Mouse (Mus musculus): ENCODE results near the gene Anxa9. TPM values are rescaled to one million over a fixed set of nuclear protein-coding genes. Genes with fewer than 3 reads are reported as not detected.
A peak's percentile ranks its signal among the peaks of the same experiment; 100 is the strongest.

The Anxa9 gene
- polyA plus RNA-seq, 1 experiment: 1.5 TPM

DNA sequence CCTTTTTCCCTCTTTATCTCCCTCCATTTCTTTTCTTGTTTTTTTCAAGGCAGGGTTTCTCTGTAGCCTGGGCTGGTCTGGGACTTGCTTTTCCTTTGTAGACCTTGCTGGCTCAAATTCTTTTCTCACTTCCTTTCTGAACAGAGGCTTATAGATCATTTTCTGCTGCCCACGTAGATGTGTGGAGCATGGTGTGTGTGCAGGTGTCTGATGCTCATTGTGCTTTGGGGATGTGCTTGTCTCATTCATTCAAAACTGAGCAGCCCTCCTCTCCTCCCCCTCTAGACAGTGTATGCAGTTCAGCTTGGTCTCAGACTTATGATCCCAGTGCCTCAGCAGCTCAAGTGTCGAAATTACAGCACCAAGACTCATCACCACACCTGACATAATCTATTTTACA is 12.1 kb upstream of the Anxa9 start:
- DNase-seq: no peak
- WGBS: 47% methylated on average over 2 of the region's 2 CpGs
- no peak overlapping the region for H3K27ac ChIP-seq (ENCODE audit: control insufficient read depth, insufficient read depth, low read length)

DNA sequence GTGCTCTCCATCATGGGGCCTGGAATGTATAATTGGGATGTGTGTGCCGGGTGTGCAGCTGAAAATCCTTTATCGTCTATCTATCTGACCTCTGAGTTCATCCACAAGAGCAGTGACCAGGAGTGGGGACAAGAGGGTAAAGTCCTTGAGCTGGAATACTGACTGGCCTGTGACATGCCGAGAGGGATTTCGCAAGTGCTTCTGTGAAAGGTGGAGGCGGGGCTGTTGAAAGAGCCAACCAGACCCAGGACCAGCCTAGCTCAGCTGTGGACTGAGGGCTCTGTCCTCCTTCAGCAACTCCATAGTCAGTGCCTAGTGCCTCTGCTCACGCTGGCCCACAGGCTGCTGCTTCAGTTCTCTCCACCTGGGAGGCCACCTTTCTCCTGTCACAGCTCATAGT is 11.6 kb upstream of the Anxa9 start:
- no peak for DNase-seq
- no peak overlapping the region for H3K4me3 ChIP-seq (ENCODE audit: control insufficient read depth, insufficient read depth, low read length)
- TF ChIP-seq CTCF (IDR thresholded peaks at IDR 0.05; ENCODE audit: borderline replicate concordance, control insufficient read depth, extremely low read depth, insufficient read depth, low read length, poor library complexity) (no peak), POLR2A (IDR thresholded peaks at IDR 0.05; ENCODE audit: control insufficient read depth, extremely low read depth, insufficient read depth, low read length, poor library complexity) (no peak)
- WGBS: 94% methylated on average over 6 of the region's 6 CpGs
- peaks cover 37% of the 10 kb centered on the region for H3K36me3 ChIP-seq (ENCODE audit: control insufficient read depth, insufficient read depth, low read length)
- H3K27ac ChIP-seq (ENCODE audit: control insufficient read depth, insufficient read depth, low read length): no peak overlapping the region
- peaks cover 19% of the 10 kb centered on the region for H3K4me1 ChIP-seq (replicated peaks; ENCODE audit: control insufficient read depth, insufficient read depth, low read length)
- H3K27me3 ChIP-seq (ENCODE audit: control insufficient read depth, insufficient read depth, low read length): no peaks in the 10 kb centered on the region

More for the DNA sequence above, 12.1 kb upstream of the Anxa9 start:
- no peak for TF ChIP-seq POLR2A (IDR thresholded peaks at IDR 0.05; ENCODE audit: control insufficient read depth, extremely low read depth, insufficient read depth, low read length, poor library complexity)
- no peak for TF ChIP-seq CTCF (IDR thresholded peaks at IDR 0.05; ENCODE audit: borderline replicate concordance, control insufficient read depth, extremely low read depth, insufficient read depth, low read length, poor library complexity)
- Histone ChIP-seq H3K27me3 (ENCODE audit: control insufficient read depth, insufficient read depth, low read length) (no peaks in the 10 kb centered on the region), H3K4me3 (ENCODE audit: control insufficient read depth, insufficient read depth, low read length) (no peak overlapping the region), H3K4me1 (replicated peaks; ENCODE audit: control insufficient read depth, insufficient read depth, low read length) (peaks cover 19% of the 10 kb centered on the region), H3K36me3 (ENCODE audit: control insufficient read depth, insufficient read depth, low read length) (peaks cover 42% of the 10 kb centered on the region)

DNA sequence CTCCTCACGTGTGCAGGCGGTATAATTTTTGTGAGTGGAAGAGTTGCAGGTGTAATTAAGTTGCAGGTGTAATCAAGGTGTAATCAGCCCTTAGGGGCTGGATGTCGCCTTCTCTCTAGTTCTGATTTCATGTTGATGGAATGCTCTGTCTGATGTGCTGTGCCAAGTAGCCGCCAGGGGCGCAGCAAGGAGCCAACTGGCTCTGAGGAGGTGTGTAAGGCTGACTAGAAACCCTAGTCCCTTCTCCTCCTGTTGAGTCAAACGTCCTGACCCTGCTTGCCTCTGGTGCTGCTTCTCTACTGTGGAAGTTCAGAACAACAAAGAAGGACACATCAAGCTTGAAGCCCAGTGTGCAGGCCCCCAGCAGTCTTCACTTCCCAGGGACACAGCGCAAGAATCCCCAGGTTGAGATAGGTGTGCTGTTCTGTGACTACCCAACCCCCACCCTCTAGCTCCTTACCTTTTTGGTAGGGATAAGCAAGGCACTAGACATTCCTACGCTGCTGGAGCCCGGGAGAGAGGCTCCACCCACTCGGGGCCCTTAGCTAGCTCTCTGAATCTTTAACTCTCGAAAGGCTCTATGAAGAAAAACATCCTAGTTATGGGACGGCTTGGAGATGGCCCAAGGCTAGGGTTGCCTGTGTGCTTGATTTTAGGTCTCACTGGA is 10.6 kb upstream of the Anxa9 start:
- Histone ChIP-seq H3K4me3 (ENCODE audit: control insufficient read depth, insufficient read depth, low read length) (no peak overlapping the region), H3K4me1 (replicated peaks; ENCODE audit: control insufficient read depth, insufficient read depth, low read length) (peaks cover 21% of the 10 kb centered on the region), H3K27me3 (ENCODE audit: control insufficient read depth, insufficient read depth, low read length) (no peaks in the 10 kb centered on the region), H3K36me3 (ENCODE audit: control insufficient read depth, insufficient read depth, low read length) (peaks cover 27% of the 10 kb centered on the region), H3K27ac (ENCODE audit: control insufficient read depth, insufficient read depth, low read length) (no peak overlapping the region)
- peak; percentile 74 for DNase-seq
- 51% methylated on average over 12 of the region's 12 CpGs for WGBS
- TF ChIP-seq POLR2A (IDR thresholded peaks at IDR 0.05; ENCODE audit: control insufficient read depth, extremely low read depth, insufficient read depth, low read length, poor library complexity): no peak
- TF ChIP-seq CTCF (IDR thresholded peaks at IDR 0.05; ENCODE audit: borderline replicate concordance, control insufficient read depth, extremely low read depth, insufficient read depth, low read length, poor library complexity): peak; percentile 80

DNA sequence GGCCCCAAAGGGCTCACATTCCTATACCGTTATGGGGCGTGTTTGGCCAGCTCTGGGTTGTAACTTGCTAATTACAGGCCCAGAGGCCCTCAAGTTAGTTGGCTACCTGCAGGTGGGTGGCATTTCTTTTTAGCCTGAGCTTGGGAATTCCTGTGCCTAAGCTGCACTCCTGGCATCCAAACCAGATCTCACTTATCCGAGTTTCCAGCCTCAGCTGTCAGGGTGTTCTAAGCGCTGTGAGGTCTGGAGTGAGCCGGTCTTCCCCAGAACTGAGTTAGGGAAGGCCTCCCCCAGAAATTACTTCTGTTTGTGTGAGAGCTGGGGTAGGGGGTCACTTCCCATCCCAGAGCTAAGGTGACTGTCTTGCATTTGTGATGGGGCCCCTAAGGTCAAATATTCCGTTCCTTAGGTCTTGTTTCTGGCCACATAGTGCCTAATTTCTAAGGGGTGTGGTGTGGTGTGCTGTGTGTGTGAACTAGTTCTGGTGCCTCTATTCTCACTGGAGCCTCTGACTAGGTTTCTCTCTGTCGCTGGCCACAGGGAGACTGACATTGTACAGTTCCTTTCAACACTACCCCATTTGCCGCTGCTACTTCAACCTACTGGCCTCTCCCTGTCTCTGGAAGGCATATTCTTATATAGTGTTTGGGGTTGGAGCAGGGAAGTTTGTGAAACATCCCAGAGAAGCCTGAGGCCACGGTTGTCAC is 9.0 kb upstream of the Anxa9 start:
- no peak for TF ChIP-seq CTCF (IDR thresholded peaks at IDR 0.05; ENCODE audit: borderline replicate concordance, control insufficient read depth, extremely low read depth, insufficient read depth, low read length, poor library complexity)
- TF ChIP-seq POLR2A (IDR thresholded peaks at IDR 0.05; ENCODE audit: control insufficient read depth, extremely low read depth, insufficient read depth, low read length, poor library complexity): no peak
- Histone ChIP-seq H3K36me3 (ENCODE audit: control insufficient read depth, insufficient read depth, low read length) (peaks cover 12% of the 10 kb centered on the region), H3K27ac (ENCODE audit: control insufficient read depth, insufficient read depth, low read length) (no peak overlapping the region), H3K4me3 (ENCODE audit: control insufficient read depth, insufficient read depth, low read length) (peak overlapping the region; percentile 74), H3K27me3 (ENCODE audit: control insufficient read depth, insufficient read depth, low read length) (no peaks in the 10 kb centered on the region), H3K4me1 (replicated peaks; ENCODE audit: control insufficient read depth, insufficient read depth, low read length) (peaks cover 23% of the 10 kb centered on the region)
- DNase-seq: no peak
- WGBS: 15% methylated on average over 9 of the region's 9 CpGs

DNA sequence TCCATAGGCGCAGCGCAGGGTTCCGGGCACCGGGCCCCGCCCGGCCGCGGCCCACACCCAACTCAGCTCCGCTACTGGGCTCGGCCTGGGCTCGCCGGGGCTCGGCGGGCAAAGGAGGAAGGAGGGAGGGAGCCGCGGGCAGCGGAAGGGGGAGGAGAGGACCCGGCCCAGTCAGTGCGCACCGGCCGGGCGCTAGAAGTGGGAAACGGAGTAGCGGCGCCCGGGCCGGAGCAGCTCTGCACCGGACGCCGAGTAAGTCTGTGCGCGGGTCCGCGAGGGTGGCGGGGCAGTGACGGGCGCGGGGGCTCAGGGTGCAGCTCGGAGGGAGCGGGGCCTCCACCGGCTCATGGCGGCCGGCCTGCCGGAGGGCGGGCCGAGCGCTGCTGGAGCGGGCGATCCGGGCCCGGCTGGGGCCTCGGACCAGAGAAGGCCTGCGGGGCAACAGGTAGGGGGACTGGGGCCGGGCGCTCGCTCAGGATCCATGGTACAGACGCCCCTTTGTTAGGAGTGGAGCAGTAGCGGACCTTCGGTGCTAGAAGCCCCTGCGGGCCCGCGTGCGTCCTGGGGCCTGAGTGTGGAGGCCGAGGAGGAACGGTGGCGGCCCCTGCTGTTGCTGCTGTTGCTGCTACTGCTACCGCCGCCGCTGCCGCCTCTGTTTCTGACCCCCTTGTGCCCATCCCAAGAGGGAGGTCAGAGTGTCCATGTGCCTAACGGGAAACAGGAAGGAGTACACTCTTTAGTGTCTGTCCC is 8.3 kb upstream of the Anxa9 start:
- peak; percentile 93 for DNase-seq
- no peaks in the 10 kb centered on the region for H3K27me3 ChIP-seq (ENCODE audit: control insufficient read depth, insufficient read depth, low read length)
- H3K4me1 ChIP-seq (replicated peaks; ENCODE audit: control insufficient read depth, insufficient read depth, low read length): peaks cover 23% of the 10 kb centered on the region
- no peak overlapping the region for H3K27ac ChIP-seq (ENCODE audit: control insufficient read depth, insufficient read depth, low read length)
- TF ChIP-seq POLR2A (IDR thresholded peaks at IDR 0.05; ENCODE audit: control insufficient read depth, extremely low read depth, insufficient read depth, low read length, poor library complexity): peak; percentile 56
- TF ChIP-seq CTCF (IDR thresholded peaks at IDR 0.05; ENCODE audit: borderline replicate concordance, control insufficient read depth, extremely low read depth, insufficient read depth, low read length, poor library complexity): peak; percentile 44; the same call in 1 of the 2 replicates
- H3K4me3 ChIP-seq (ENCODE audit: control insufficient read depth, insufficient read depth, low read length): peak overlapping the region; percentile 74
- peaks cover 4% of the 10 kb centered on the region; the same call in 1 of the 2 replicates for H3K36me3 ChIP-seq (ENCODE audit: control insufficient read depth, insufficient read depth, low read length)
- under 1% methylated on average over 71 of the region's 71 CpGs for WGBS

DNA sequence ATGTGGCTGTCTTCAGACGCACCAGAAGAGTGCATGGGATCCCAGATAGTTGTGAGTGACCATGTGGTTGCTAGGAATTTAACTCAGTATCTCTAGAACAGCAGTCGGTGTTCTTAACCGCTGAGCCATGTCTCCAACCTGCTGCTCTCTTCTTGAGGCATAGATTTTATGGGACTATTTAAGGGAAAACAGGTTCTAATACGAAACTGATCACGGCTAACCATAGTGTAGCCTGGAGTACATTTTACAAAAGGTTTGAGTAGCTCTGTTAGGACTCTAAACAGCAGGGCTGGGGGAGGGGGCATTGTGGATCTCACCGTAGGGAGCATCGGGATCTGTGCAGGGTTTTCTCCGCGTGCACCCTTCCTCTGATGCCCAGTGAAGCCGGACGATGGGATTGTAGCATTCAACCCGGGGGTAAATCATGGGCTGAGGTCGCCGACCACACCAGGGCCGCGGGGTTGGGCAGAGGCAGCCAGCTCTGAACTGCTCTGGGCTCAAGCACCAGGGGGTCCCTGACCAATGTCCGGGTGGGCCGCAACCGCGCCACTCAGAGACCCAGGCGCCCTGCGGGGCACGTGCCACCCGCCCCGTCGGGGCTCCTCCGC is 7.6 kb upstream of the Anxa9 start, which contains the start of gene Cers2:
Gene Cers2, plus strand, starts transcription at position 306 of the 608 bp plus-strand sequence.
- DNase-seq: no peak
- no peaks in the 10 kb centered on the region for H3K27me3 ChIP-seq (ENCODE audit: control insufficient read depth, insufficient read depth, low read length)
- peaks cover 23% of the 10 kb centered on the region for H3K4me1 ChIP-seq (replicated peaks; ENCODE audit: control insufficient read depth, insufficient read depth, low read length)
- no peak within 1 kb of the TSS for H3K27ac ChIP-seq (ENCODE audit: control insufficient read depth, insufficient read depth, low read length)
- WGBS: 16% methylated on average over 27 of the region's 27 CpGs
- H3K36me3 ChIP-seq (ENCODE audit: control insufficient read depth, insufficient read depth, low read length): no peaks in the 10 kb centered on the region
- TF ChIP-seq CTCF (IDR thresholded peaks at IDR 0.05; ENCODE audit: borderline replicate concordance, control insufficient read depth, extremely low read depth, insufficient read depth, low read length, poor library complexity) (no peak), POLR2A (IDR thresholded peaks at IDR 0.05; ENCODE audit: control insufficient read depth, extremely low read depth, insufficient read depth, low read length, poor library complexity) (no peak)
- H3K4me3 ChIP-seq (ENCODE audit: control insufficient read depth, insufficient read depth, low read length): peak within 1 kb of the TSS; percentile 74
